Mouse (Mus musculus) lung, adult 2 months (tissue): ENCODE results near the gene Il2ra.

Source experiments
- CTCF ChIP-seq: fragments of 200-500 bp; IDR thresholded peaks from 2 replicates; pipeline ENCODE4 v1.5.1; 2011; ENCODE audit warnings: mild to moderate bottlenecking, low read length, control low read depth; ENCODE audit not compliant: insufficient read depth
- POLR2A ChIP-seq: fragments of 200-500 bp; IDR thresholded peaks from 2 replicates; pipeline ENCODE4 v1.6.1; 2011; ENCODE audit warnings: low read depth, mild to moderate bottlenecking, control low read depth, low read length, borderline replicate concordance; ENCODE audit errors: extremely low read depth

DNA sequence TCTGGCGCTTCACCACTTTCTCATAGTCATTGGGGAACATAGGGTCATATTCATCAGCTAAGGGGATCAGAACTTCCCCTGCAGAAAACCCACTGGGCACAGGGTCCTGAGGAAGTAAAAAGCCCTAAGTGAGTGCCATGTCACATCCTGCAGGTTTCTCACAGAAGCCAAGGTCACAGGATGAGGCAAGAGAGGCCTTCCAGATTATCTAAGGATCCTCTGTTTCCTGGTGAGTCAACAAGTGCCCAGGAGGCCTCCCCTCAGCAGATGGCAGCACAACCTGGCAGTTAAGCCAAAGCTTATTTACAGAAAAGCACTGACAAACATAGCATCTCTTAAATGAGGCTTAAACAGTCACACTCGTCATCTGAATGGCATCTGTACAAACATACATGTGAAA lies 45.9 kb upstream of the Il2ra start:
- TF ChIP-seq CTCF (no peak), POLR2A (no peak)
